Mouse (Mus musculus) embryonic facial prominence, embryonic 14.5 days (tissue): Measurements from ENCODE around the gene Tcte1. TPM values are rescaled to one million over a fixed set of nuclear protein-coding genes. Genes with fewer than 3 reads are reported as not detected.

Experiments used
- ATAC-seq: fragments of 200-750 bp; cut with Nextera tagmentation; 2 replicates; pipeline ENCODE4 v1.8.0; 2017; ENCODE audit warnings: low read depth, moderate number of reproducible peaks, moderate TSS enrichment
- DNase-seq: peaks from one replicate; pipeline ENCODE4 v3.0.0-alpha.2; 2015; ENCODE audit warnings: low spot score
- H3K27ac ChIP-seq: fragments of 300-500 bp; sonication (generic); replicated peaks from 2 replicates; pipeline ENCODE4 v1.5.1; 2014; ENCODE audit warnings: low read depth, mild to moderate bottlenecking, low read length, moderate library complexity
- H3K27me3 ChIP-seq: fragments of 300-500 bp; sonication (generic); replicated peaks from 2 replicates; pipeline ENCODE4 v1.6.1; 2014; ENCODE audit warnings: low read length; ENCODE audit not compliant: control insufficient read depth, insufficient read depth
- H3K36me3 ChIP-seq: fragments of 300-500 bp; sonication (generic); 2 replicates; pipeline ENCODE4 v1.6.1; 2014; ENCODE audit warnings: low read length, mixed read lengths; ENCODE audit not compliant: control insufficient read depth, insufficient read depth
- H3K4me1 ChIP-seq: fragments of 300-500 bp; sonication (generic); 2 replicates; pipeline ENCODE4 v1.6.1; 2014; ENCODE audit warnings: antibody characterized with exemption, low read length; ENCODE audit not compliant: control insufficient read depth, insufficient read depth
- H3K4me2 ChIP-seq: fragments of 300-500 bp; sonication (generic); 2 replicates; pipeline ENCODE4 v1.6.1; 2014; ENCODE audit warnings: low read depth, mild to moderate bottlenecking, low read length, moderate library complexity, mixed read lengths
- H3K4me3 ChIP-seq: fragments of 300-500 bp; sonication (generic); 2 replicates; pipeline ENCODE4 v1.5.1; 2014; ENCODE audit warnings: low read depth, mild to moderate bottlenecking, low read length
- H3K9ac ChIP-seq: fragments of 300-500 bp; sonication (generic); 2 replicates; pipeline ENCODE4 v1.6.1; 2014; ENCODE audit warnings: low read depth, mild to moderate bottlenecking, low read length, moderate library complexity, mixed read lengths
- H3K9me3 ChIP-seq: fragments of 300-500 bp; sonication (generic); 2 replicates; pipeline ENCODE4 v1.6.1; 2016; ENCODE audit warnings: low read length; ENCODE audit not compliant: control insufficient read depth
- WGBS: fragments of 180-500 bp; shearing (Covaris S2); extraction: QIAGEN DNeasy Blood & Tissue Kit; methylation state at CpG from one replicate; pipeline ENCODE4 v1.1.7; 2014; 5-methylcytosine and 5-hydroxymethylcytosine counted together
- polyA plus RNA-seq: library from polyadenylated mRNA; unstranded; fragments of >200 nt; fragmentation: Nextera tagmentation; extraction: Ambion mirVana; gene quantifications from 2 replicates; pipeline ENCODE4 v1.2.1, GENCODE M21; 2014

The Tcte1 gene
- polyA plus RNA-seq, 1 experiment from 2014 or later: 2.7 TPM

DNA sequence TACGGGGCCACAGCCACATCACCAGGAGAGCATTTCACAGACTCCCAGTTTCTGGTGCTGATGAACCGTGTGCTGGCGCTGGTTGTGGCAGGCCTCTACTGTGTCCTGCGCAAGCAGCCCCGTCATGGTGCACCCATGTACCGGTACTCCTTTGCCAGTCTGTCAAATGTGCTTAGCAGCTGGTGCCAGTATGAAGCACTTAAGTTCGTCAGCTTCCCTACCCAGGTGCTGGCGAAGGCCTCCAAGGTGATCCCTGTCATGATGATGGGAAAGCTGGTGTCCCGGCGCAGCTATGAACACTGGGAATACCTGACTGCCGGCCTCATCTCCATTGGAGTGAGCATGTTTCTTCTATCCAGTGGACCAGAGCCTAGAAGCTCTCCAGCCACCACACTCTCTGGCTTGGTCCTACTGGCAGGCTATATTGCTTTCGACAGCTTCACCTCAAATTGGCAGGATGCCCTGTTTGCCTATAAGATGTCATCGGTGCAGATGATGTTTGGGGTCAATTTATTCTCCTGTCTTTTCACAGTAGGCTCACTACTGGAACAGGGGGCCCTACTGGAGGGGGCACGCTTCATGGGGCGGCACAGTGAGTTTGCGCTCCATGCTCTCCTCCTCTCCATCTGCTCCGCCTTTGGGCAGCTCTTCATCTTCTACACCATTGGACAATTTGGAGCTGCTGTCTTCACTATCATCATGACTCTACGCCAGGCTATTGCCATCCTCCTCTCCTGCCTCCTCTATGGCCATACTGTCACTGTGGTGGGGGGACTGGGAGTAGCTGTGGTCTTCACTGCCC, 43.3 kb downstream of the Tcte1 start:
- DNase-seq (no peak), ATAC-seq (peak; percentile 4; the same call in 1 of the 2 replicates)
- Histone ChIP-seq H3K27me3 (no peaks in the 10 kb centered on the region), H3K4me1 (peaks cover 11% of the 10 kb centered on the region), H3K9me3 (no peaks in the 10 kb centered on the region), H3K36me3 (peaks cover 65% of the 10 kb centered on the region), H3K4me3 (no peak overlapping the region), H3K27ac (no peak overlapping the region), H3K4me2 (no peak overlapping the region), H3K9ac (no peak overlapping the region)
- 57% methylated on average over 18 of the region's 18 CpGs for WGBS

DNA sequence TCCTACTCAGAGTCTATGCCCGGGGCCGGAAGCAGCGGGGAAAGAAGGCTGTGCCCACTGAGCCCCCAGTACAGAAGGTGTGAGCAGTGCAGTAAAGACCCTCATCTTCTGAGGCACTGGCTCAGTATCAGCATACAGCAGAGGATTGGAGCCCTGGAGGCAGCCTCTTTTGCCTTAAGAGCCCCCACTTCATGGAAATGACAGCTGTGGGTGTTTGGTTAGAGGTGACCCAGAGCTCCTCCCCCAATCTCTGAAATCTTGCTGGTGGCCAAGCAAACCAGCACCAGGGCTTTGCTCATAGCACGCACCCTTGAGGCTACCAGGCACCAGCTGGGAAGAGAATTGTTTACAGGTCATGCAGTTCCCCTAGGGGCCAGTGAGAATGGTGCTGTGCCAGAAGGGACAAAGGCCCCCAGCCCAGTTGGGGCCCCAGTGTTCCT, 43.9 kb downstream of the Tcte1 start:
- Histone ChIP-seq H3K4me3 (no peak overlapping the region), H3K27me3 (no peaks in the 10 kb centered on the region), H3K4me1 (peaks cover 15% of the 10 kb centered on the region), H3K36me3 (peaks cover 71% of the 10 kb centered on the region), H3K27ac (no peak overlapping the region), H3K9me3 (no peaks in the 10 kb centered on the region), H3K9ac (no peak overlapping the region), H3K4me2 (no peak overlapping the region)
- 23% methylated on average over 4 of the region's 4 CpGs for WGBS
- ATAC-seq (peak; percentile 1; the same call in 1 of the 2 replicates), DNase-seq (no peak)

DNA sequence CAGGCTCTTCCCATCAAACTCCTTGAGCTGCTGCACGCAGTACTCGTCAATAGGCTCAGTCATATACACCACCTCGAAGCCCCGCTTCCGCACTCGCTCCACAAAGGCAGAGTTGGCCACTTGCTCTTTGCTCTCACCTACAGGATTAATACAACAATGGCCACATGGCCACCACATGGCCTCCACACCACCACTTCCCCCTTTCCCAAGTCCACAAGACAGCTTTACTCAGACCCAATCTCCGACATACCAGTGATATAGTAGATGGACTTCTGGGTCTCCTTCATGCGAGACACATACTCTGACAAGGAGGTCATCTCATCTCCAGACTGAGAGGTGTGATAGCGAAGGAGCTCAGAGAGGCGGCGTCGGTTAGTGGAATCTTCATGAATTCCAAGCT, 45.8 kb downstream of the Tcte1 start:
- no peak overlapping the region for H3K9ac ChIP-seq
- no peak for ATAC-seq
- WGBS: 84% methylated on average over 12 of the region's 12 CpGs
- H3K4me1 ChIP-seq: peaks cover 15% of the 10 kb centered on the region
- H3K4me2 ChIP-seq: no peak overlapping the region
- peaks cover 72% of the 10 kb centered on the region for H3K36me3 ChIP-seq
- H3K4me3 ChIP-seq: no peak overlapping the region
- no peaks in the 10 kb centered on the region for H3K27me3 ChIP-seq
- H3K9me3 ChIP-seq: no peaks in the 10 kb centered on the region
- DNase-seq: no peak
- H3K27ac ChIP-seq: no peak overlapping the region

DNA sequence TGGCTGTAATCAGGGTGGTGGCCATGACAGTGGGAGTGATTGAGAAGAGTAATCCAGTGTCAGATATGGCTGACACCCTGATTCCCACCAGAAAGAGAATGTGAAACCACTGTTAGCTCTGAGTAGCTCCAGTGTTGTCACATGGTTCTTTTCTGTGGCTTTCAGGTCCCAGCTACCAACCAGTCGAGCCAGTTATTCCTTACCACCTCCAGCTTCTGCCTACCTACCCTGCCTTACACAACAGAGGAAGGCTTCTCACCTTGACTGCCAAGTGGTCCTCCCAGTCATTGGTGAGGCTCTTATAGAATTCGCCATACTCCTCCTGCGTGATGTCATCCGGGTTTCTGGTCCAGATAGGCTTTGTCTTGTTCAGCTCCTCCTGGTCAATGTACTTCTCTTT, 46.8 kb downstream of the Tcte1 start:
- WGBS: 90% methylated on average over 4 of the region's 4 CpGs
- Histone ChIP-seq H3K36me3 (peaks cover 71% of the 10 kb centered on the region), H3K4me3 (no peak overlapping the region), H3K27ac (no peak overlapping the region), H3K9ac (no peak overlapping the region), H3K9me3 (no peaks in the 10 kb centered on the region), H3K4me1 (peaks cover 15% of the 10 kb centered on the region), H3K27me3 (no peaks in the 10 kb centered on the region), H3K4me2 (no peak overlapping the region)
- ATAC-seq (no peak), DNase-seq (no peak)

DNA sequence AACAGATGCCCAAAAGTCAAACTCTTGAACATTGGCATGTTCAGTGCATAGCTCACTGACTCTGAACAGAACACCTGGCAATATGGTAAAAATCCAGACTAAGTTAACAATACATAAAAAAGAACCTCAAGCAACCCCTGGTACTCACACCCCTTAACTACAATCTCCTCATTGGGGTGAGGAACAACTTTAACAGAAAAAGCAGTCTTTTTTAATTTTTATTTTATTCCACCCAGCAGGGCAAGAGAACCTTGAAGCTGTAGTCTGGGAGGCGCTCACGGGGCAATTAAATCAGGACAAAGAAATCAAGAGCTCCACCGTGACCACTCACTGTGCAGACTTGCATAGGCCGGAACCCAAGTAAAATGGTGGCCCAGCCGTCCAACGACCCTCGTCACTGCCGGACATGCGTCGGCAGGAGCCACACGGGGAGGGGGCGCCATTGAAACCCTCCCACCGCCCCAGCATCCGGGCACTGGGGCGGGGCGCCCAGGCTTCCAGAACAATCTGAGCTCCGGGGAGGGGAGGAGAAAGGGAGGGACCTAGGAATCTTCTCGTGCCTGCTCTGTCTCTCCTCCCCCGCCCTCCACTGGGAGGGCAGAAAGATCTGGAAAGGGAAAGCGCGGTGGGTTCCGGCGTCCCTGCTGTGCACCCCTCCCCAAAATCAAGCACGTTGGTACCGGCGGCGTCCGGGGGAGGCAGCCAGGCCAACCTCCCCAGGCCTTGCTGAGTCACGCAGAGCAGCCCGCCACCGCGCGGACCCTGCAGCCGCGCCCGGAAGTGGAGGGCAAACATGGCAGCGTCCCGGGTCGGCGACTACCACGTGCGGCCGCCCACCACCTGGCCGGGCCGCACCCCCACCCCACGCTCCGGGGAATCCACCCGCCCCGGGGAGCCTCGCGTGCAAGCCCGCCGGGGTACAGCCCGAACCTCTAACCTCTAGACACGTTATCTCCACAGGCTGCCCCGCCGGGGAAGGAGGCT, 49.2 kb downstream of the Tcte1 start:
- Histone ChIP-seq H3K4me2 (peak overlapping the region; percentile 88), H3K27me3 (no peaks in the 10 kb centered on the region), H3K9ac (peak overlapping the region; percentile 100), H3K27ac (peak overlapping the region; percentile 98), H3K4me1 (peaks cover 12% of the 10 kb centered on the region), H3K4me3 (peak overlapping the region; percentile 100), H3K36me3 (peaks cover 48% of the 10 kb centered on the region), H3K9me3 (no peaks in the 10 kb centered on the region)
- under 1% methylated on average over 30 of the region's 57 CpGs for WGBS
- peak; percentile 94 for DNase-seq
- peak; percentile 58 for ATAC-seq

DNA sequence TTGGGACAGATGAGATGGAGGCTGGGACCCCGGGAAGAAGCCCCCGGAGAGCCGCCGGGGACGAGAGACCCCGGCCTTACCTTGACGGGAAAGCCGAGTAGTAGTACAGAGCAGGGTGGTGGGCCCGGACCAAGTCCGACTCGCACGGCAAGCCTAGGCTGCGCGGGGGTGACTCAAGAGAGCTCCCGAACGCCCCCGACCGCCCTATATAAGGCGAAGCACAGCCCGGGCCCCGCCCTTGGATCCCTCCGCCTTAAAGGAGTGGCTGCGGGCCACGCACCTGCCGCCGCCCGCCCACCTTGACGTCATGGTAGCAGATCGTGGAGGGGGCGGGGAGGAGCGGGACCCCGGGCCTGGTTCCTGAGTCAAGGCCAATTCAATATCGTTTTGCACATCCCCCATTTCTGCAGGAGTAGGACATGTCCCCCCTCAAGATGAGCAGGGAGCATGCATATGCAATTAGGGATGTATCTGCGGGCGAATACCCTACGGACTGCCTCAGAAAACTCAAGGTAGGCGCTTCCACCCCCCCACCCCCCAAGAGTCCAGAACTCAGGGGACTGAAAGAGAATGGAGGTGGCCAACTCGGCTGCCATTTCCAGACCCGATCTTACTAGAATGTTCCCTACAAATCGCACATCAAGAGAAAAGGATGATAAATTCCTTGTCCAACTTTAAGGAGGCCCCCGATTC, 50.0 kb downstream of the Tcte1 start, which contains the start of gene Hsp90ab1:
Hsp90ab1 (minus strand) TSS at position 185 of the 693 bp plus-strand sequence.
- Histone ChIP-seq H3K9me3 (no peaks in the 10 kb centered on the region), H3K27me3 (no peaks in the 10 kb centered on the region), H3K4me1 (peaks cover 12% of the 10 kb centered on the region), H3K27ac (peak within 1 kb of the TSS; percentile 98), H3K36me3 (peaks cover 40% of the 10 kb centered on the region), H3K4me3 (peak within 1 kb of the TSS; percentile 100), H3K9ac (peak within 1 kb of the TSS; percentile 100), H3K4me2 (peak within 1 kb of the TSS; percentile 88)
- ATAC-seq: peak; percentile 80
- WGBS: under 1% methylated on average over 35 of the region's 41 CpGs
- peak; percentile 99 for DNase-seq

DNA sequence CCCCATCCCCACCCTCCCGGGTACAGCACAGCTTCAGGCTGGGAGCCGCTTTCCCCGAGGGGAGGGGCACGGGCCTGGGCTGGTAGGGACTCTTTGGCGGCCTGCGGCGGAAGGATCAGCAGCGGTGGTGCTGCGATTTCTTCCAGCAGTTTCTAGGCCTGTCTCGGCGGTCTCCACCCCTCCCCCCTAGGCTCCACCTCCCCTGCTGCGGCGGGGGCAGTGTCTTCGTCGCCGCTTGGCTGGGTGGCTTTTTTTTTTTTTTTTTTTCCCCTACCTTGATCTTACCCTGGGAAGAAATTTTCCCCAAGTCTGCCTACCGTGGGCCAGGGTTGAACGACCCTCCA, 50.5 kb downstream of the Tcte1 start:
- Histone ChIP-seq H3K4me3 (peak overlapping the region; percentile 100), H3K4me2 (peak overlapping the region; percentile 88), H3K27ac (peak overlapping the region; percentile 98), H3K36me3 (peaks cover 35% of the 10 kb centered on the region), H3K4me1 (peaks cover 12% of the 10 kb centered on the region), H3K9me3 (no peaks in the 10 kb centered on the region), H3K27me3 (no peaks in the 10 kb centered on the region), H3K9ac (peak overlapping the region; percentile 100)
- 0% methylated on average over 16 of the region's 18 CpGs for WGBS
- ATAC-seq (peak; percentile 65), DNase-seq (peak; percentile 97)

DNA sequence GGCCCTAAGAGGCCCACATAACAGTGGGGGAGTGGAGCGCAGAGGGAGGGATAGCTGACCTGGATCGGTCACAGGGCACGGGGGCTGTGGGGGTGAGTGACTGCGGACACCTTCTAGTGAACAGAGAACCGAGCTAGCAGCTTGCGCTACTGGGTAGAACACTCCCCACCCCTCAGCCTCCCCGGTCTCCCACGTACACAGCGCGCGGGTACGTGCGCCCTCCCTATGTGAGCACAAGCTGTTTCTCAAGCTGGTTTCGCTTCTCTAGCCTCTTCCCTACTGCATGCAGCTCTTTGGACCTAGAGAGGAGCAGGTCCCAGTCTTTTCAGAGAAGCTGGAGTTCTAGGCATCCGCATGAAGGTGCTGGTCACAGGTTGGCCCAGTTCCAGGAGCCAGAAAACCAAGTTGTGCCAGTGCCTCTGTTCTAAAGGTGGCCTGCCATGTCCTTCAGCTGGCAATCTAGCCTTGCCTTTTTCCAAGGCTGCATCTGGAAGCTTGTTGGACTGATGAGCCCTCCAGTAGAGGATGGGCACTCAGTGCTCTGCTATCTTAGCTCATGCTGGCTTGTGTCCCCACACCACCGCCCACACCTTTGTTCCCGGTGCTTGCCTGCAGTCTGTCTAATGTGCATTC, 51.0 kb downstream of the Tcte1 start:
- H3K9ac ChIP-seq: peak overlapping the region; percentile 100
- H3K9me3 ChIP-seq: no peaks in the 10 kb centered on the region
- peak overlapping the region; percentile 98 for H3K27ac ChIP-seq
- peak overlapping the region; percentile 100 for H3K4me3 ChIP-seq
- ATAC-seq (peak; percentile 41), DNase-seq (peak; percentile 86)
- 1% methylated on average over 17 of the region's 17 CpGs for WGBS
- H3K27me3 ChIP-seq: no peaks in the 10 kb centered on the region
- peaks cover 12% of the 10 kb centered on the region for H3K4me1 ChIP-seq
- H3K36me3 ChIP-seq: peaks cover 30% of the 10 kb centered on the region
- peak overlapping the region; percentile 88 for H3K4me2 ChIP-seq
